Mouse (Mus musculus): ENCODE results near the gene Mrps5. TPM values are rescaled to one million over a fixed set of nuclear protein-coding genes. Genes with fewer than 3 reads are reported as not detected.

Mrps5 gene
- polyA plus RNA-seq, 1 experiment from 2014 or later: 171 TPM

- H3K27me3 ChIP-seq (ENCODE audit: low read depth, poor library complexity, severe bottlenecking): no peaks in the 10 kb centered on the region
- no peak for DNase-seq (ENCODE audit: low spot score)
- no peaks in the 10 kb centered on the region for H3K4me1 ChIP-seq
- no peak overlapping the region for H3K27ac ChIP-seq
- 78% methylated on average over 6 of the region's 6 CpGs for WGBS
- H3K9me3 ChIP-seq (replicated peaks): no peaks in the 10 kb centered on the region
- no peak overlapping the region for H3K4me3 ChIP-seq
- H3K36me3 ChIP-seq: no peaks in the 10 kb centered on the region
Measured at GRCm38 (mm10) chr2:127627354-127627753, 40.3 kb downstream of the Mrps5 start.

DNA sequence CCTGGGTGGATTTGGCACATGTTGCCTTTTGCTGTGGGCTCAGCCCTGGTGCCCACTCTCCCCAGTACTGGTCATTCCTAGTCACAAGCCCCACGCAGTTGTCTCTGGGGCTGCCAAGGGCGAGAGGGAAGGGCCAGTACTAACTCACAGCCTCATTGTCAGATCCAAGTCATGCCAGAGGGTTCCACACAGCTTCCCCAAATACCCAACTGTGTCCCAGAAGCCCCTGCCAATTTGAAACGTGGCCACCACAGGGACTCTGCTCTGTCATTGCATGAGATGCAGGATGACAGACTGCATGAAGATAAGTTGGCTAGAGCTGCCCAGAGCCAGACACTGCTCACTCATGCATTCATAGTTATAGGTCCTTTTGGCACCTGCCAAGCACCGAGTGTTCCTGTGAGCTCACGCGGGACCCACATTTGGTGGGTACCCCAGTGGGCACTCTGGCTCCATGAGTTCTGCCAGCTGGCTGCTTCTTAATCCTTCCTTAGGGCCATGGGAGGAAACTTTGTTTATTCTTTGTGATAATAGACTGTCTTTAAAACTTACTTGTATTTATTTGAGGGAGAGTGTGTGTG lies 41.1 kb downstream of the Mrps5 start:
- DNase-seq (ENCODE audit: low spot score): no peak
- 79% methylated on average over 6 of the region's 6 CpGs for WGBS
- no peaks in the 10 kb centered on the region for H3K27me3 ChIP-seq (ENCODE audit: low read depth, poor library complexity, severe bottlenecking)

GRCm38 (mm10) chr2:127632601-127633000 lies 45.6 kb downstream of the Mrps5 start:
- no peaks in the 10 kb centered on the region for H3K9me3 ChIP-seq (replicated peaks)
- H3K4me3 ChIP-seq: no peak overlapping the region
- no peak overlapping the region for H3K27ac ChIP-seq
- H3K36me3 ChIP-seq: no peaks in the 10 kb centered on the region
- H3K4me1 ChIP-seq: no peaks in the 10 kb centered on the region
- WGBS: 74% methylated on average over 2 of the region's 2 CpGs
- no peak for DNase-seq (ENCODE audit: low spot score)
- H3K27me3 ChIP-seq (ENCODE audit: low read depth, poor library complexity, severe bottlenecking): no peaks in the 10 kb centered on the region

More for the DNA sequence above, 41.1 kb downstream of the Mrps5 start:
- Histone ChIP-seq H3K36me3 (no peaks in the 10 kb centered on the region), H3K9me3 (replicated peaks) (no peaks in the 10 kb centered on the region), H3K4me1 (no peaks in the 10 kb centered on the region), H3K4me3 (no peak overlapping the region), H3K27ac (no peak overlapping the region)

DNA sequence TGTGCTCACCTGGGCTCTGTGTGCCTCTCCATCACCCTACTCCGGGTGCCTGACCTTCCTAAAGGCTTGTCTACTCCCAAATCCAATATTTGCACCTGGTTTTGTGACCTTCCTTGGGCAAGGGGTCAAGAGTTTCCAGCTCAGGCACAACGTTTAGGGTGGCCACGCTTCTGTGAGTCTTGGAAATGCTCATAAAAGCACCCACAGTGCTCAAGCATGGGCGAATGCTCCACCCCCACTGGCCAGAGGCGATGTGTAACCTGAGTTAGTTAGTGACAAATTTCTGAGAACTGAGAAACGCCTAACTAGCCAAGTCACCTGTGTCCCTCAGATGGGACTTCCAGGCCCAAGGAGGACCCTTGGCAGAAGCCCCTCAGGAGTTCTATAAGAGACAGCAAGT lies 48.6 kb downstream of the Mrps5 start:
- no peaks in the 10 kb centered on the region for H3K36me3 ChIP-seq
- no peaks in the 10 kb centered on the region for H3K4me1 ChIP-seq
- no peak overlapping the region for H3K27ac ChIP-seq
- no peaks in the 10 kb centered on the region for H3K27me3 ChIP-seq (ENCODE audit: low read depth, poor library complexity, severe bottlenecking)
- H3K9me3 ChIP-seq (replicated peaks): no peaks in the 10 kb centered on the region
- no peak overlapping the region for H3K4me3 ChIP-seq
- DNase-seq (ENCODE audit: low spot score): no peak
- 70% methylated on average over 6 of the region's 6 CpGs for WGBS

DNA sequence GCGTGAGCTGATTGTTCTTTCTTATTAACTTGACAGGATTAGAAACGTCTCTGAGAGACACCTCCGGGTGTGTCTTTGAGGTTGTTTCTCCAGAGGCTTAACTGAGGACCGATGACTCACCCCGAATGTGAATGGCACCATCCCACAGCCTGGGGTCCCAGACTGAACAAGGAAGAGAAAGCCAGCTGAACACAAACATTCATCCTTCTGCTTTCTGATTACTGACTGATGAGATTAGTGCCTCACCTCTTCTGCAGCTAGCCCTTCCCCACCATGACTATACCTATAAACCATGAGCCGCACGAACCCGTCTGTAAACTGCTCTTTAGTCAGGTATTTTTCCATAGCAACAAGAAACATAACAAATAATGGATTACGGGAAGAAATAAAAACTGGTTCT lies 52.0 kb downstream of the Mrps5 start:
- no peaks in the 10 kb centered on the region for H3K9me3 ChIP-seq (replicated peaks)
- no peak for DNase-seq (ENCODE audit: low spot score)
- H3K4me1 ChIP-seq: peaks cover 12% of the 10 kb centered on the region
- H3K4me3 ChIP-seq: no peak overlapping the region
- H3K27ac ChIP-seq: no peak overlapping the region
- WGBS: 83% methylated on average over 9 of the region's 9 CpGs
- H3K36me3 ChIP-seq: no peaks in the 10 kb centered on the region
- no peaks in the 10 kb centered on the region for H3K27me3 ChIP-seq (ENCODE audit: low read depth, poor library complexity, severe bottlenecking)

DNA sequence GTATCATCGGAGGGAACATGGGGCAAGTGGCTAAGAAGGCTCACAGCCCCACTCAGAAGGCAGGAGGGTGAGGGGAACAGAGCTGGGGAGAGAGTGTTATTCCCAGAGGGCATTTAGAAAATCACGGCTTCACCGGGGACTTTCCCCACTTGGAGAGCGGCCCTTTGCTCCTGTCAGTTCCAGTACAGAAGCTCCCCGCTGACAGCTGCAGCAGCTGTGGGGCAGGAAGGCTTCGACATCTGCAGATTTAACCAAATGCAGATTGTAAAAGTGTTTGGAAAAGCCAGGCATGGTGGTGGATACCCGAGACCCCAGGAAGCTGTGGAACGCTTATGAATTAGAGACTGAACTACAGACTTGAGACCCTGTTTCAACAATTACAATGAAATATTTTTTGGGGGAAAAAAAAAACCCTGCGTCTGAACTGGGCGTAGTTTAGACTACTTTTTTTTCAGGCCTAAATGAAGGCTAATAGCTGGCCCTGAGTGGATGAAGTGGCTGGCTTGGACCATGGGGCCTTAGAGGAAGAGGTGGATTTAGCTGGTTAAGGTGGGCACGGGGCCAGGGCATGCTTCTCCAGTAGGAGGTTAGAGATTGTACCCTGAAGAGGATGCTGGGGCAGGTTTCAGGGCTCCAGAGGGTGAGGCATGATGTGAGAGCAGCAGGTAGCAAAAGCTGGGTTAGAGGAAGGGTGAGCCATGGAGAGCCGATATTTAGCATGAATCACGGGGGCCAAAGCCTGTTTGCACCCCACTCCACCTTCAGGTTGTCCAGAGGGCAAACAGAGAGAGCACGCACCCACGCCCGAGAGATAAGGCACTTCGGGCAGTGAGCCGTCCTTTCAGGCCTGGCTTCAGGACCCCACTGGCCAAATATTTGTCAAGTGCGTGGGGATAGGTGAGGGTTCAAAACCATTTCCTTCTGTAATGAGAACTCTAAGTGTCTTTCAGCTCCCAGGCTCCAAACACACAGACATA lies 57.0 kb downstream of the Mrps5 start:
- peak overlapping the region; percentile 30; the same call in 1 of the 2 replicates for H3K27ac ChIP-seq
- no peaks in the 10 kb centered on the region for H3K9me3 ChIP-seq (replicated peaks)
- H3K27me3 ChIP-seq (ENCODE audit: low read depth, poor library complexity, severe bottlenecking): no peaks in the 10 kb centered on the region
- no peaks in the 10 kb centered on the region for H3K36me3 ChIP-seq
- peak; percentile 46 for DNase-seq (ENCODE audit: low spot score)
- peaks cover 18% of the 10 kb centered on the region for H3K4me1 ChIP-seq
- no peak overlapping the region for H3K4me3 ChIP-seq
- WGBS: 58% methylated on average over 19 of the region's 19 CpGs

- DNase-seq (ENCODE audit: low spot score): no peak
- Histone ChIP-seq H3K27me3 (ENCODE audit: low read depth, poor library complexity, severe bottlenecking) (peaks cover 16% of the 10 kb centered on the region; the same call in 1 of the 2 replicates), H3K4me1 (peaks cover 18% of the 10 kb centered on the region), H3K9me3 (replicated peaks) (no peaks in the 10 kb centered on the region), H3K4me3 (no peak overlapping the region), H3K36me3 (no peaks in the 10 kb centered on the region), H3K27ac (no peak overlapping the region)
- 88% methylated on average over 5 of the region's 5 CpGs for WGBS
Measured at GRCm38 (mm10) chr2:127646875-127647274, 59.9 kb downstream of the Mrps5 start.

GRCm38 (mm10) chr2:127648145-127648544 lies 61.1 kb downstream of the Mrps5 start:
- H3K4me1 ChIP-seq: peaks cover 15% of the 10 kb centered on the region
- H3K27me3 ChIP-seq (ENCODE audit: low read depth, poor library complexity, severe bottlenecking): peaks cover 28% of the 10 kb centered on the region
- no peaks in the 10 kb centered on the region for H3K9me3 ChIP-seq (replicated peaks)
- DNase-seq (ENCODE audit: low spot score): no peak
- H3K27ac ChIP-seq: no peak overlapping the region
- WGBS: 92% methylated on average over 6 of the region's 6 CpGs
- H3K4me3 ChIP-seq: no peak overlapping the region
- H3K36me3 ChIP-seq: no peaks in the 10 kb centered on the region

GRCm38 (mm10) chr2:127649921-127650320 lies 62.9 kb downstream of the Mrps5 start:
- Histone ChIP-seq H3K4me1 (no peaks in the 10 kb centered on the region), H3K27me3 (ENCODE audit: low read depth, poor library complexity, severe bottlenecking) (peaks cover 46% of the 10 kb centered on the region), H3K36me3 (no peaks in the 10 kb centered on the region), H3K27ac (no peak overlapping the region), H3K9me3 (replicated peaks) (no peaks in the 10 kb centered on the region), H3K4me3 (no peak overlapping the region)
- 76% methylated on average over 5 of the region's 5 CpGs for WGBS
- DNase-seq (ENCODE audit: low spot score): no peak

DNA sequence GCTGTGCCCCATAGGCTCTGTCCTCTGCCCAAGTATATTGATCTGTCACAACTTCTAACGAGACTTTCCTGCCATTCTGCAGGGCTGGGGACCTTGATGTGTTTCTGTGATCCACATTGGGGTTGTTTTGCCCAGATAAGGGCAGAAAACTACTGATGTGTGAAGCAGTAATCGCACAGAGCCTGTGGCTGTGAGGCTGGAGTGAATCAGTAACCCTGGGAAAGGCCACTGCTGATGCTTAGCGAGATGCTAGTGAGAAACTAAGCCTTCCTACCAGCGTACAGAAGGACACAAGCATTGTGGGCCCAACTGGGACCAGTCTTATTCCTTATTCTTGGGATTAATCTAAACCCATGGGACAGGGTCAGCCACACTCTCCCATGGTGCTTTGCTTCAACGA lies 64.6 kb downstream of the Mrps5 start:
- H3K9me3 ChIP-seq (replicated peaks): no peaks in the 10 kb centered on the region
- H3K36me3 ChIP-seq: no peaks in the 10 kb centered on the region
- peaks cover 14% of the 10 kb centered on the region for H3K4me1 ChIP-seq
- peaks cover 63% of the 10 kb centered on the region for H3K27me3 ChIP-seq (ENCODE audit: low read depth, poor library complexity, severe bottlenecking)
- no peak for DNase-seq (ENCODE audit: low spot score)
- no peak overlapping the region for H3K27ac ChIP-seq
- 72% methylated on average over 5 of the region's 5 CpGs for WGBS
- no peak overlapping the region for H3K4me3 ChIP-seq

GRCm38 (mm10) chr2:127652335-127652734 lies 65.3 kb downstream of the Mrps5 start:
- Histone ChIP-seq H3K27me3 (ENCODE audit: low read depth, poor library complexity, severe bottlenecking) (peaks cover 70% of the 10 kb centered on the region), H3K4me3 (no peak overlapping the region), H3K27ac (no peak overlapping the region), H3K36me3 (no peaks in the 10 kb centered on the region), H3K4me1 (peaks cover 14% of the 10 kb centered on the region), H3K9me3 (replicated peaks) (no peaks in the 10 kb centered on the region)
- no peak for DNase-seq (ENCODE audit: low spot score)

GRCm38 (mm10) chr2:127652805-127653204 lies 65.8 kb downstream of the Mrps5 start:
- no peak for DNase-seq (ENCODE audit: low spot score)
- Histone ChIP-seq H3K27me3 (ENCODE audit: low read depth, poor library complexity, severe bottlenecking) (peaks cover 75% of the 10 kb centered on the region), H3K27ac (no peak overlapping the region), H3K4me1 (peaks cover 14% of the 10 kb centered on the region), H3K4me3 (no peak overlapping the region), H3K36me3 (no peaks in the 10 kb centered on the region), H3K9me3 (replicated peaks) (no peaks in the 10 kb centered on the region)
- 83% methylated on average over 2 of the region's 2 CpGs for WGBS

DNA sequence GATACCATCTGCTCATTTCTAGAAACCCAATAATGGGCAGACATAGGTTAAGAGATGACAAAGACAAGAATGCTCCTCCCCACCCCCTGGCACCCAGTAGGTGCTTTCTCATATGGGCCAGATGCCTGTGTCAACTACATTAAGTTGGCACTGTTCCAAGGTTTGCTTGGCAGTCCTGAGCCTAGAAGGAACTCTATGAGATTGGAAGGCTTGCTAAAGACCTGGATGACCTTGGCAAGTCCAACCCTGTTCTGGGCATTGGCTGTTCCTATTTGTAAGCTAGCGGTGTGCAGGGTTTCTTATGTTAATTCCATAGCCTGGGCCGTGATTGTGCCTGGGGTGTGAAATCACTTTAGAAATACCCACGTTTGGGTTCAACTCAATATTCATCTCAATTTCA lies 67.8 kb downstream of the Mrps5 start:
- Histone ChIP-seq H3K9me3 (replicated peaks) (no peaks in the 10 kb centered on the region), H3K4me1 (peaks cover 14% of the 10 kb centered on the region), H3K27ac (no peak overlapping the region), H3K36me3 (no peaks in the 10 kb centered on the region), H3K27me3 (ENCODE audit: low read depth, poor library complexity, severe bottlenecking) (peaks cover 85% of the 10 kb centered on the region), H3K4me3 (no peak overlapping the region)
- no peak for DNase-seq (ENCODE audit: low spot score)
- 63% methylated on average over 3 of the region's 3 CpGs for WGBS

Measured in limb, embryonic 10.5 days (tissue).